Mouse (Mus musculus) T-helper 2 cell (primary cell): ENCODE measurements at regions not wholly inside any gene's neighbourhood (a gene's known extent, or its start where the extent isn't known, plus 50 kb on each side); places are given as distances from the start of the nearest gene placed in this dataset.

Source experiments
- in situ Hi-C: fragments of 300-600 bp; cut with MboI, MseI; formaldehyde crosslinking; loops from one replicate; pipeline ENCODE4 v1.15.1; 2025; ENCODE audit warnings: high pct_unique_total_duplicates

DNA sequence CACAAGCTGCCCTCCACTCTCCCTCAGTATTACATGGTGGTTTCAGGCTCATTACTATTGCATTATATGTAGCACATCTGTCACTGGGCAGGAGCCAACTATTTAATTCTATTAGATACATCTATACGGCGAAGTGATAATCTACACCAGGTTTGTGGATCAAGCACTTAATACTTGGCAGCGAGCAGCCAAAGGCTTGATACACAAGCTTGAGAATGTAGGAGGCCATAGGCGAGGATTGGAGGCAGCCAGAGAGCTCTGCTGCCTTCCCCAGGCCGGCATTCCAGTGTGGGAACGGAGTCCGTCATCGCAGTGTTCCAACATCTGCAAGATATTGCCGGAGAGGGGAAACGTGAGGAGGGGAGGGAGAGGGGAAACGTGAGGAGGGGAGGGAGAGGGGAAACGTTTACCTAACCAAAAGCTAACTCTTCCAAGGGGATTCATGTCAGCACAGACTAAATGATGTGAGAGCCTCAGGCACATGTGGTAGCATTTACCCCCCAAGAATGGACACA lies 109.6 kb upstream of the Habp2 start:
- in situ Hi-C loops = no loop called here

DNA sequence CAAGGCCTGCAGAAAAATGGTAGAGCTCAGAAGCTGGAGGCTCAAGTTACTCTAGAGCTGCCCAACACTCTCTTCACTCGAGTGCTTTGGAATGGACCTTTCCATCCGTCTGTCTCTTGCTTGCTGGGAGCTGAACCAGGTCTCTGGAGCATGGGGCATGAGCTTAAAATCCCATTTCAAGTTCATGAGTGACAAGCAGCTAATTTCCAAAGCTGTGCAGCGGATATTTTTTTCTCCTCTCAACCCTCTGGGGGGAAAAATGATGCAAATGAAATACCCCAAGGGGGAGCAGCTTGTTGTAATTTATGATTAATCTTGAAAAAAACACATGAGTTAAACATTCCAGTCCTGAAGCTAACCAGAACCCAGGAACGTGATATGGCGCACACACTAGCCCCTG lies 101.2 kb upstream of the Habp2 start:
- in situ Hi-C loops = no loop called here

DNA sequence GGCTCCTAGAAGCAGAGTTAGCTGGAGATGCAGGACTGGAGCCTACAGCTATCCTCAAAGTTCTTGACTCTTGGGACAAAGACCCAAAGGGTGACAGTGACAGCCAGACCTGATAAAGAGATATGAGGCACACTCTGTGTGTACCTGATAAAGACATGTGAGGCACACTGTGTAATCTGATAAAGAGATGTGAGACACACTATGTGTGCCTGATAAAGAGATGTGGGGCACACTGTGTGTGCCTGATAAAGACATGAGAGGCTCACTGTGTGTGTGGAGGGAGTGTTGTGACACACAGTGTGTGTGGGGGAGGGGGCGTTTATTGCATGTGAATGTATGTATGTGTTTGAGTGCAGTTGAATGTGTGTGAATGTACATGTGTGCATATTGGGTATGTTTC lies 97.8 kb upstream of the Habp2 start:
- in situ Hi-C loops = no loop called here

DNA sequence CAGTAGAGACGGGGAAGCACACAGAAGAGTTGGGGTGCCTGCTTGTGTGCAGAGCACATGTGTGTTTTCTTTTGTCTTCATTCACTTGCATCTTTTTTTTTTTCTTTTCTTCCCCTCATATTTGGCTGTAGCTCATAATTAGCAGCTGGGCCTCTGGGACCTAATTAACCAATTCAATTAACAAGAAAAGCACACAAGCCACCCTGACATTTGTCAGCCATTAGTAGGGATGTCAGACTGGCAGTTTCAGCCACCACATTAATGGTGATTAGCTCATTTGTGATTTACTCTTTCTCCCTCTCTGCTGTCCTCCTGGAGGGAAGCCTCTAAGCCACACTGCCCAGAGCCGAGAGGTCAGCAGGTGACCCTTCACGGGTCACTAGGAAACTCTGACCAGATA lies 96.7 kb upstream of the Habp2 start:
- in situ Hi-C loops = no loop called here

DNA sequence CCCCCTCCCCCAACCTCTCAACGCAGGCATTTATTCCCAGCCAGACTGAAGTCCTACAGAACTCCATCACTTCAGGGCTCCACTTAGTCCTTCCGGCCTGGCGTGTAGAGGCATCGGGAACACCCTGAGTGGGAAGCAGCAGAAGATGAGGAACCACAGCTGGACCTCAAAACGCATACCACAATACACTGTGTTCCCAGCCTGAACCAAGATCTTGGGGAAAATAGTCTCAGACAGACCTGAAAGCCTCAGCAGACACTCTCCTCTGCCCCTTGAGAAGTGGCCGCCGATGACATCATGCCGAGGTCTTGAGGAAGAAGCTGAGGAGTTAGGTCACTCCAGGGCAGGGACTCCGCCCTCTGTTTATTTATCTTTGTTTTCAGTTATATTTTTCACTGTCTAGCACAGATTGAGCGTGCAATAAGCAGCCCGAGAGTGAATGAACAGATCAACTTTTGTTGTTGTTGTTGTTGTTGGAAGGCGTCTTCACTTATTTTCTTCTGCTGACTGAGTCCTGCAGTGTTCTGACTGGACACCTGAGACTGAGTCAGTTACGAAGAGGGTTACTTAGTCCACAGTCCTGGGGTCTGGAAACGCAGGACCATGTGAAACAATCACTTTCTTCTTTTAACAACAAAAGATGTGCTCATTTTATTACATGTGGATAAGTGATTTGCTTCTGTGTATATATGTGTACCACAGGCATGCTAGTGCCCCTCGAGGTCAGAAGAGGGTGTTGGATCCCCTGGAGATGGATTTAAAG lies 88.3 kb upstream of the Habp2 start:
- in situ Hi-C loops = no loop called here

DNA sequence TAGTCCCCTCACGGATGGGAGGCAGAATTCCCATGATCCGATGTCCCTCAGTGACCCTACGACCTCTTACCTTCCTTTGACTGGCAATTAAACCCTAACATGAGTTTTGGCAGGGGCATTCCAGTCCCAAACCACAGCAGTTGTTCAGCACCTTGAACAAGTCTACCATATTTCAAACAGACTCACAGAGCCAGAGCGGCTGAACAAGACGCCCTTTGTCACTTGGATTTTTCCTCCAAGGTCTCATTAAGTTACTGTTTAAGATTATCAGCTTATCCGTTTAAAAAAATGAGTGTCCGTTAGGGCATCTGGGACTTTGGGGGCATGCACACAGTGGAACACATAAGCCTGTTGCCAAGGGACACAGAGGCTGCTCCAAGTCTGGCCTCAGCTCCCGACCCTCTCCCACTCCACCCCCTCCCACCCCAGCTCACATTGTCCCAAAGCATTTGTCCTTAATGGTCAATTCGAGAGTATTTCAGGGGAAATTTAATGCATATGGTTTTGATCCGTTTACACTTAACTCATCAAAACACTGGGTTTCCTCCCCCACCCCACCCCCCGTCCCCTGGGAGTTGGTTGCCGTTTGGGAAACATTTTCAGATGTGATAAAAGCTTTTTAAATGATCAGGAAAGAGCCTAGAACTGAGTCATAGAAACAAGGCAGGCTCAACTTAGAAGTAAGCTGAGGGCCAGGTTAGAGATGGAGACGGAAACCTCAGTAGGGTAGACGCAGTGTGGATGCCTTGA lies 87.4 kb upstream of the Habp2 start:
- in situ Hi-C loops = loop anchor here (10.0 kb wide), 1 partner anchor 785 kb away; no protein-coding TSS in a partner anchor

DNA sequence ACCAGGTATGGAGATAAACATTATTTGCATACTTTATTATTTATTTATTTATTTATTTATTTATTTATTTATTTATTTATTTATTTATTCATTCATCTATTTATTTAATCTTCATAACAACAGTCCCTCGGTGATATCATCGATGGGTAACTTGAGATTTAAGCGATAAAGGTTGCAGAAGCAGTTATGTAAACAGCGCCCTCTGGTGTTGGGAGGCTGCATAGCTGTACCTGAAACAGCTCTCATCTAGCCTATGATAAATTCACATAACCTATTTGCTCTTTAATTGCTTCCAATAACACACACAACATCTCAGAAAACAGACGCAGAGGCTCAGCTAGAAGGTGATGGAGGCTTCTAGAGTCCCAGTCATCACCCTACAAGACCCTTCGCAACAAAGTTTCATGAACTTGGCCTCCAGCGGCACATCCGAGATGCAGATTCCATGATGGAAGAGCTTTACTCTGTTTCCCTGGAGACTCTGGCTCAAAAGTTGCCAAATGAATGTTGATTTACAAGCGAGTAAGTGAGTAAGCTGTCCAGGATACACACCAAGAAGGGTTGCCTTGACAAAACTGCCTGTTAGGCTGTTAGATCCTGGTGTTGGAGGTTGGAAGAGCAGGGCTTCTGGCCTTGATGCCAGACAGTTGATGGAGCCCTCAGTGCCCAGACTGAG lies 85.8 kb upstream of the Habp2 start:
- in situ Hi-C loops = loop anchor here (10.0 kb wide), 1 partner anchor 786 kb away; no protein-coding TSS in a partner anchor

DNA sequence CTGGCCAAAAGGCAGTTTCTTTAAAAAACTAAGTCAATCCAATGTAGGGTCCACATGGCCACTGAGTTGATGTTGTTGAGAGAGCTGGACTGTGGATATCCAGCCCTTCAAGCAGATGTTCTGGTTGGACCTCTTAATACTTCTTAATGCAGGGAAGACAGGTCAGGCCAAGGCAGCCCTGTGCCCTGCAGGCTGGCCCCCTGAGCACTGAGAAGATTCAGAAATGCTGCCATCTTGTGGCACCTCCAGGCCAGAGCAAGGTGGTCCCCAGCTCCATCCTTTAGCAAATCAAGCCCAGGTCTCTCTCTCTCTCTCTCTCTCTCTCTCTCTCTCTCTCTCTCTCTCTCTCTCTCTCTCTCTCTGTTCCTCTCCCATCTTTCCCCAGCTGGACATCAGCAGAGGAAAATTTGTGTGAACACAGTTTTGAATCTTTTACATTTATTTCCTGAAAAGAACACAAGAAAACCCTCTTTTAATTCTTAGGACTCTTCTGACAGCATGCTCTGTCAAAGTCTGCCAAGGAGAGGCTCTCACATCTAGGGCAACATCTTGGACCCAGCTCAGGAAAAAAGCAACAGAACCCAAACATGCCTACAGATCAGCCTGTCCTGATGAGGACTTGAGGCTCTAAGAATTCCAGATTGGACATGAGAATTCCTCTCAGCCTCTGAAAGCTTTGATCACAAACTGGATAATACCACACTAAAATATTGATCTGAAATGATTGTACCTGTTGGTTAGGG lies 85.0 kb upstream of the Habp2 start:
- in situ Hi-C loops = loop anchor here (10.0 kb wide), 1 partner anchor 787 kb away; no protein-coding TSS in a partner anchor

DNA sequence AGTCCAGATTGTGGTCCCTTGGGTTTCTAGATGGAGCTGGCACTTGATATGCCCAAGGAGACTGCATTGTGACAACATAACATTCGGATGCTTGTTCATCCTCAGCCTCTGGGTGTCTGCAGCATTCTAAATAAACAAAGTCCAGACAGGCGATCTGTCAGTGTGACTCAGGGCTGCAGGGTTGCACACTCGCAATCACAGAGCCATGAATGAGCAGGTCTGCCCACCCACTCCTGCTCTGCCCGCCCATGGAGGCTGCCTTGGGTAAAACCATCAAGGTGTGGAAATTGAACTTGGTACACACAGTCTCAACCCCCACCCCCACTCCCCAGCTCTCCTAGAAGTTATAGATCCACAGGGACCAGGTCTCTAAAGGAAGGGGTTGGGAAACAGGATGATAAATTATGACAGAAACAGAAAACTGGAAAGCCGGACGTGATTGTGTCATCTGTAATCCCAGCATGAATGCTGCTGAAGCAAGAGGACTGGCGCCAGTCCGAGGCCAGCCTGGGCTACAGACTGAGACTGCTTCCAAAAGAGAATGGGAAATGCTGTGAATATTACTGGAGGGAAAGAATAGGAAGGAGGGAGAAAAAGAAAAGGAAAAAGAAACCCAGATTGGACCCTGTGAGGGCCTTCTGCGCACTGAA lies 84.3 kb upstream of the Habp2 start:
- in situ Hi-C loops = loop anchor here (10.0 kb wide), 1 partner anchor 788 kb away; no protein-coding TSS in a partner anchor

DNA sequence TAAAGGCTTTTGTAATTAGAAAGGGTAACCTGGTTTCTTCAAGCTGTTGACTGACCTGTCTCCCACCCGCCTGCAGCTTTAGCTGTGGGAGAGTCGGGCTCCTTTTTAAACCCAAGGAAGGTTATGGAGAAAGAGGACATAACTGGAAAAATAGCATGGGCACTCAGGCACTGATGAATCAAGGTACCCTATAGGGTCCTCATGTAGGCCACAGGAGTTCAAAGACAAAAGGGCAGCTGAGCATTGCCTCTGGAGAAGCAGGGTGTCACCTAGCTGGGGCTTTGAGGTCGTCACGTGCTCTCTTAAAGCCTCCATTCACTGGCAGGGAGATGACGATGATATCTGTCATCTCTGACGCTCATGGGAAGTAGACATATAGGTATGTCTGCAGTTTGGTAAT lies 68.4 kb upstream of the Habp2 start:
- in situ Hi-C loops = no loop called here

DNA sequence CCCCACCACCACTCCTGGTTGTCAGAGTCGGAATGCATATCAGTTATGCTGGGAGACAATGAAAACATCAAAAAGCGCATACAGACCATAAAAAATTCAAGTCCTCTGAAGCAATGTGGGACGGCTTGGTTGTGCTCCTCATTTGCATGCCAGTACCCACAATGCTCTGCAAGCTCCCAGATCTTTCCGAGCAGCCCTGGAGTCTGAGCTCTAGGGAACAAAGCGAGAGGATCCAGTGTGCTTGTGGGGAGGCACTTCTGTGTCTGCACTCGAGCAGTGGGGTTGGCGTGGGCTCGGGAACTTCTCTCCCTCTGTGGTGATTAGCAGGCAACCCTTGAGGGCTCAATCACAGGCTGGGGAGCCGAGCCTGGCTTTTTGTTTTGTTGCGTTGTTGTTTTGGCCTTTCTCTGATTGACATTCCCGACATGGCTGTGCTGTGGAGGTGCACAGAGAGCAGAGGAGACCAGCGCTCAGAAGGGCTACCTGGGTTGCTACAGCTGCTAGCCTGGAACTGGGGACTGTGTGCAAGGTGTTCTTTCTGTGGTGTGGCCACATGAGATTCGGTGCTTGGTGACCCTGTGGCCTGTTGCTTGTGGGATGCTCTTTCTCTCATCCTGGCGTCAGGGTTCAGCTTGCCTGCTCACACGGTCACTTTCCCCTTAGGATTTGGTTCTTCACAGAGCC lies 66.1 kb upstream of the Habp2 start:
- in situ Hi-C loops = no loop called here

DNA sequence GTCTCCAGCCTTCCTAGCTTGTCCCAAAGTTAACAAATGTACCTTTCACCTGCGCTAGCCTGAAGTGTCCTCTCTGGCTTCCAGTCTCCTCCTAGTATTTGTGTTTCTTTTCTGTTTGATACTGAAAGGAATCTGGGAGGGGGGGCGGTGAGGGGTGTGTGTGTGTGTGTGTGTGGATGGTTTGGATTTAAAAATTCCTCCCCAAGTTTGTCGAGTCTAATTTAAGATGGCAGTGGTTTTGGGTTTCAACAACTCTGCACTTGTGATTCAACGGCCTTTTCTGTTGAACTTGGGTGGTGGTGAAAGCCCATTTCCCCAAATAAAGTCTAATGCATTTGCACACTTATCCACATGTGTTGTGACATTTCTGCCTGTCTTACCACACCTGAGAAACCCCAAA lies 64.4 kb upstream of the Habp2 start:
- in situ Hi-C loops = no loop called here

DNA sequence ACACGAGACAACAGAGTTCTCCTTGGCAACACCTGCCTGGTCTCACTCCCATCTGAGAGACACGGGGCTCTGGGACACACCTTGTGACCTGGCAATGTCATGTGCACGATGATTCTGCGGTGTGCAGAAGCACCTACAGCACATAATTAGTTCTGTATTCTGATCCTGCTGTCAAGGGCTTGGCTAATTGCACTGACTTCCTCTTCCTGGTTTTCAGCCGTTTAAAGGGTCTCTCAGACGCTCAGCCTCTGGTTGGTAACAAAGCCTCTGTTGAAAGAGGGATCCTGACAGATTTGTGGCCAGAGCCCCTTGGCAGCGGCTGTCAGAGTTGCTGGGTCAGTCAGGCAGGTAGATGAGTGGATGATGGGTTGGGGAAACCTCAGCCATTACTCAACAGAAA lies 61.9 kb upstream of the Habp2 start:
- in situ Hi-C loops = no loop called here

DNA sequence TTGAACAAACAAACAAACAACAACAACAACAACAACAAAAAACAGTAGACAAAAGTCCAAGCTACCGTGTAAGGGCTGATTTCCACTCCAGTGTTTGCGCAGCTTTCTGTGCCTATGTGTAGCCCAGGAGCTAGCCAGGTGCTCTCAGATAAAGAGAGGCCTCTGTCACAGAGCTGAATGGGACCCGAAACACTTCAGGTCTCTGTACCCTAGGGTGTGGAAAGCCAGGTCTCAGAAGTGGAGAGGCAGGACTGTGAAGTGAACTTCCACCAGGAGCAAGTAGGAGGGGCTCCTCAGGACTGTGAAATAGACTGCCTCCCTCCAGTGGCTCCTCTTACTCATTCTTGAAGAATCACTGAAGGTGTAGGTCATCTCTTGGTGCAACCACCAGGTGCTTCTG lies 61.4 kb upstream of the Habp2 start:
- in situ Hi-C loops = no loop called here

DNA sequence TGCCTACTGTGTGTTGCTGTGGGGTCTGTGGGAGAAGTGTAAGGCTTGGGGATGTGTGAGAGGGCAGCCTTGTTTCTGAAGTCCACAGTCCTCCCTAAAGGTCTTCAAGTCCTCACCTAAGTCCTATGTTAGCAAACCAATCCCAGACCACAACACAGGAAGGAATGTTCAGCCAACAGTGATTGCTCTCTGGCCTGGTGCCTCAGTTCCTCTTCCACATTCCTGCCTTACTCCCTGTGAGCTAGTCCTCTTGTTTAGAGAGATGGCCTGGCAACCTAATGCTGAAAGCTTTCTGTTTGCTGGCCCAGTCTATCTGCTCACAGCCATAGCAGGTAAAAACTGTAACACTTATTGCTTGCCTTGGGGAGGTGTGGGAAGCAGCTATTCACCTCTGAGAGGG lies 58.4 kb upstream of the Habp2 start:
- in situ Hi-C loops = no loop called here

DNA sequence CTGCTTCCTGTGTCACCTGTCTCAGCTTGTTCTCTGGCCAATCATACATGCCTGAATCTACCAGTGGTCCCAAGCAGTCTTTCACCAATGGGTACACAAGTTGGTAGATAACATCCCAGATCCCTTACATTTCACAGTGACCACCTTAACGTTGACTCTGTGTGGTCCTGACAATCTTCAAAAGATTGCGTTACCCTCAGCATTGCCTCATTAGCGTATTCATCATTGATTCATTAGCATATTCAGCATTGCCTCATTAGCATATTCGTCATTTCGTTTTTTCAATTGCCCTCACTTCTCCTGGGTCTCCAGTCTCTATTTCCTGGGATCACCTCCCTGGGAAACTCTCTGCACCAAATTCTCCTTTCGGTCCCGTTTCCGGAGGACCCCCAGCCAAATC lies 55.5 kb upstream of the Habp2 start:
- in situ Hi-C loops = no loop called here

DNA sequence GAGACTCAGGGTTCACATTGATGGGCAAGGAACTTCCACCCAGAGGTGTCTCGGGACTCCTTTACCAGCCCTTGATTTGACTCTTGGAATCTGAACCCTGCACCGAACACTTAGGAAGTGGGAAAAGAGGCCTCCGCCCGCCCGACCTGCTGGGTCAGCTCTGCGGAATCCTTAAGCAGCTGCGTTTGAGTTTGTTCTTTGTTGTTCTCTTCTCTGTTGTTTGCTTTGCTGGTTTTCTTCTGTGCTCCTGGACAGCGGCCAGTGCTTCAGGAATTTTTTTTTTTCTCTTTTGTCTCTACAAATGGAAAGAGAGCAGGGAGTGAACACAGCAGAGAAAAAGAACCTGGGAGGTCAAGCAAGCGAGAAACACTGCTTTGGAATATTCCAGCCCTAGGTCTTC lies 55.1 kb upstream of the Habp2 start:
- in situ Hi-C loops = no loop called here

DNA sequence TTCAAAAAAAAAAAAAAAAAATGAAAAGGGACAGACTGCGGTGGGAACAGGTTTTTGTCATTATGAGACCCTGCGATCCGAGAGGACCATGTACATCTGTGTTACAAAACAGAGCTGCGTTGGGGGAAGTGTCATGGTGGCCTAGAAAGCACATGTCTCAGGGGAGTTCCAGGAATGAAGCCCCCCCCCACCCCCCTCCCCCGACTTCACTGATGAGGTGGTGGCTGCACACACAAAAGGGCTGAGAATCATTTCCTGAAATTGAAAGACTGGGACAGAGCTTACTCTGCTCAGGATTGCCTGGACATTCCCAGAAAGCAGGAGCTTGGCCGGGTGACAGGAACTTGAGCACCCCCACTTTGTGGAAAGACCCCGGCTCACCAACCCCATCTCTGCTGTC lies 54.7 kb upstream of the Habp2 start:
- in situ Hi-C loops = no loop called here

DNA sequence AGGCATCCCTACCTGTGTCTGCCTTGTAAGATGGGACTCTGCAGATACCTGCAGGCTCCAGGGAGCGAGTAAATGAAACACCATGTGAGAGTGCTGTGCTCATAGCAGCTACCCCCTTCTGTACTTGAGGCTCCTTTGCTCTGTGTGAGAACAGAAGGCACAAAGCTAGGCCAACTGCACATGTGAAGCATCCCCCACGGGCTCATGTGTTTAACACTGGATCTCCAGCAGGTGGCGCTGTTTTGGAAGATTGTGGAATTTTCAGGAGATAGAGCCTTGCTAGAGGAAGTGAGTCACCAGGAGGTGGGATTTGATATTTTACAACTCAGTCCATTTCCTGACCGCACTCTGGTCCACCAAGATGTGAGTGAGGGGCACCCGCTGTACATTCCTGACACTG lies 54.0 kb upstream of the Habp2 start:
- in situ Hi-C loops = no loop called here

DNA sequence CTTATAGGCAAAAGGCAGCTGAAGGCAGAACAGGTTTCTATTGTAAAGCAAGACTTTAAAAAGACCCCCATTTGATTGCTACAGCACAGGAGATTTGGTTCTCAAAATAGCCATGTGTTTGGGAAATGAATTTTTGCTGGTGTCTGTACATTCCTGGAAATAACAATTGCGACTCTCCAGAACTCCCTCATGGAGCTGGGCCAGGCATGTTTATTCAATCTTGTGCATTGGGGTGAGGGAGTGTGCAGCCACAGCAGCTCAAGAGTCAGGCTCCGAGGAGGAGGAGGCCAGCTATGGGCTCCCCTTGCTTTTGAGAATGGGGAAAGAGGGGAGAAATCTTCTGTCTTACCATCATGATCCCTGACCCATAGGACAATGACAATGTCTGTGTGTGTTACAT lies 51.9 kb upstream of the Habp2 start:
- in situ Hi-C loops = no loop called here
